Mouse (Mus musculus) heart, postnatal 25 days (tissue): ENCODE results near the gene Gpx3. TPM values are rescaled to one million over a fixed set of nuclear protein-coding genes. Genes with fewer than 3 reads are reported as not detected.
A peak's percentile ranks its signal among the peaks of the same experiment; 100 is the strongest.

ENCODE experiments used
- DNase-seq: peaks from one replicate; pipeline ENCODE4 v3.0.0; 2022; ENCODE audit warnings: low spot score
- intact Hi-C: fragments of 180-260 bp; cut with DNase I; formaldehyde crosslinking; loops from one replicate; pipeline ENCODE4 v1.15.1; 2025
- total RNA-seq, 2 experiments: library from RNA; stranded (reverse); gene quantifications; 2 replicates each; pipeline ENCODE4 v1.2.3; 2021

Gpx3 gene
- total RNA-seq, 2 experiments from 2014 or later, result 177 to 178 TPM

GRCm38 (mm10) chr11:54910081-54910665, 7.9 kb downstream of the Gpx3 start:
- DNase-seq, result no peak
- intact Hi-C loops, result no loop called here

GRCm38 (mm10) chr11:54911201-54911600, 8.9 kb downstream of the Gpx3 start:
- intact Hi-C loops, result no loop called here
- DNase-seq, result no peak

DNA sequence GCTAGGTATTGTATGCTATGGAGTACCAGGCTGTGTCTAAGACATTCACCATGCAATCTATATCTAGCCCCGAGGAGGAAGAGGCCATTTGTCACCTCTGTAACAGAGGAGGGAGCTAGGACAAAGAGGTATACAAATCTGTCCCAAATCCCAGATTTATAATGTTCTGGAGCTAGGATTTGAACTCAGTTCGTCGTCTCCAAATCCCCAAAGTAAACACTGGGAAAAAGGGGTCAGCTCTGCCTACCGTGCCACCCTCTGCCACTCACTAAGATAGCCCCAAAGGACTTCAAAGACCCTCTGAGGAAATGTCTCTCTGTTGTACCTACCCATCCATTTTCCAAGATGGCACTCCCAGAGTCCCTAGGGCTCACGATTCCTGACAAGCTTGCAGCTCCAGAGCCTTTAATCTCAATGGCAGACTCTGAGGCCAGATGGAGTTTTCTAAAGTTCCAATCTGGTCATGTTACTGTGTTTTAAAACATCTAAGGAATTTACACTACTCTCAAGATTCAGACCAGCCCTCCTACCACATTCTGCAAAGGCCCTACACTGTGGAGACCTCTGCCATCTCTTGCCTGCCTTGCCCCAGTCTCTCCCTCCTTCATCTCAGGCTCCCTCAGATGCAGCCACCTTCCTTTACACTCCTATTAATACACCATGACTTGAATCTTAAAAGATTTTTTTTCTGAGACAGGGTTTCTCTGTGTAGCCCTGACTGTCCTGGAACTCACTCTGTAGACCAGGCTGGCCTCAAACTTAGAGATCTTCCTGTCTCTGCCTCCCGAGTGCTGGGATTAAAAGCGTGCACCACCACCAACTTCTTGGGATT, 9.6 kb downstream of the Gpx3 start:
- DNase-seq, result no peak
- intact Hi-C loops, result no loop called here

DNA sequence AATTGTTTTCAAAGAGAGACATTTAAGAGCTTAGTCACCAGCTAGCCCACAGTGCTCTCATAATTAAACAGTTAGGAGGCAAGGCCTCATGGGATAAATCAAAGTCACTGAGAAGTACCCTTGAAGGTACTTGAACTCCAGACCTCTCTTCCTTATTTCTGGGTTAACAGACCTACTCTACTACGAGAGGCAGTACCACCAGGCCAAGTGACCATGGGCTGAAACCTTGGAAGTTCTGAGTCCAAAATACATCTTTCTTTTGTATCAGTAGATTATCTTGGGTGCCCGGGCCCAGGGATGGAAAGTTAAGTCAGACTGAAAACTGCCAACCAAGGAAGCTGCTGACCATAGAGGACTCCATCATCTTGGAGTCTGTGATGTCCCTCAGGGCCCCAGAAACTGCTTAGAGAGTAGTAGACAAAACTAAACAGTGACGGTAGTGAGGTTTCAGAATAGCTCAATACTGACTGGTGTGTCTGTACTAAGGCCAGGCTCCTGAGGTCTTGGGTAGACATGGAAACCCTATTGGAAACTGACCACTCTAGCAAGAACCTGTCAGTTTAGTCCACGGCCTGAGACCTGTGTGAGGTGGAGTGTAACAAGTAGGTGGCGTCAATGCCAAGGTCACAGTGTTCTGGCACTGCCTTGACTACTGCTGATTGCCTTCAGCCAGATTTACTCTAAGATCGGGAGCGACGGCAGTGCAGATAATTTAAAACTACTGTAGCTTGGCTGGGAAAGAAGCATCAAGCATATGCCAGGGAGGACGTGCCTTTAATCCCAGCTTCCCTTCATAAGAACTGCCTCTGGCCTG, 10.5 kb downstream of the Gpx3 start:
- no peak for DNase-seq
- intact Hi-C loops, result no loop called here

DNA sequence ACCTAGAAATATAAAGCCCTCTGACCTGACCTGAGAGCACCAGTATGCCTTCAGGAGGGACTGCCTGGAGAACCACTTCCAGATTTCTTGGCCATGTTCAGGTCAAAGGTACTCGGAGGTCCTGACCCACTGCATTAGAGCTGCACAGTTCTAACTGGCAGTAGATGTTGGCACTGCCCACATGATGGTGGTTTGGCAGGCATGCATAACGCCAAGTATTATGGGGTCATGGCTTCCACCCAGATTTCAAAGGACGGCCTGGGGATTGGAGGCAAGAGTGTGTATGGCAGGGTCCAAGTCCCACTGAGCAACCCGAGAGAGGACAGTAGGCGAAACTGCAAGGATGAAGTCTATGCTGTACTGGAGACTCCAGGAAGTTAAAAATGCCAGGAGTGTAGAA, 11.6 kb downstream of the Gpx3 start:
- intact Hi-C loops, result no loop called here
- DNase-seq, result no peak

DNA sequence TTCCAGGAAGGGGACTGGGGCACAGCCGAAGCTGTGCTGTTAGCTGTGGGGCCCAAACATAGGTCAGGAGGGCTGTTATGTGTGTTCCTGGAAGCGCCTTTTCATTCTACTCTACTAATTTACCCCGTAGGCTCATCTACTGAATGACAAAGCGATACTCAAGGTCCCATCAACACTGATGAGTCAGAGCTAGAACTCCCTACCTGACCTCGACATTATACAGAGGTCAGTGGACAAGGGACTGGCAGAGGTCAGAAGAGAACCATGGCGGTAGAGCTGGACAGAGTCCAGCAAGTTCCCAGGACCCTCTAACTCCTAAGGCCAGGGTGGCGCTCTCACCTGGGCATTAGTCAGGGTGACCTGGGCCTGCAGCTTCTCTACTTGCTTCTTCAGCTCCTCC, 15.2 kb downstream of the Gpx3 start:
- intact Hi-C loops, result no loop called here

DNA sequence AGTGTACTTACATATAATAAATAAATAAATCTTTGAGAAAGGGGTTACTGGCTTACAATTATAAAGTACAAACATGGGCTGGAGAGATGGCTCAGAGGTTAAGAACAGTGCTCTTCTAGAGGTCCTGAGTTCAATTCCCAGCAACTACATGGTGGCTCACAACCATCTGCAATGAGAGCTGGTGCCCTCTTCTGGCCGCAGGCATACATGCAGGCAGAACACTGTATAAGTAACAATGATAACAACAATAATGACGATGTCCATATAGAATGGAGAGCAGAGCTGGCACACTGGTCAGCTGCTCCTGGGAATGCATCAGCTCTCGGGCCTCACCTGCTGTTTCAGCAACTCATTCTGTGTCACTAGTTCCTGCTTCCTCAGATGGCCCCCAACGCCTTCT, 16.0 kb downstream of the Gpx3 start:
- no peak for DNase-seq
- intact Hi-C loops, result no loop called here

More for the DNA sequence above, 15.2 kb downstream of the Gpx3 start:
- no peak for DNase-seq

GRCm38 (mm10) chr11:54920127-54920972, 18.1 kb downstream of the Gpx3 start:
- intact Hi-C loops, result no loop called here

DNA sequence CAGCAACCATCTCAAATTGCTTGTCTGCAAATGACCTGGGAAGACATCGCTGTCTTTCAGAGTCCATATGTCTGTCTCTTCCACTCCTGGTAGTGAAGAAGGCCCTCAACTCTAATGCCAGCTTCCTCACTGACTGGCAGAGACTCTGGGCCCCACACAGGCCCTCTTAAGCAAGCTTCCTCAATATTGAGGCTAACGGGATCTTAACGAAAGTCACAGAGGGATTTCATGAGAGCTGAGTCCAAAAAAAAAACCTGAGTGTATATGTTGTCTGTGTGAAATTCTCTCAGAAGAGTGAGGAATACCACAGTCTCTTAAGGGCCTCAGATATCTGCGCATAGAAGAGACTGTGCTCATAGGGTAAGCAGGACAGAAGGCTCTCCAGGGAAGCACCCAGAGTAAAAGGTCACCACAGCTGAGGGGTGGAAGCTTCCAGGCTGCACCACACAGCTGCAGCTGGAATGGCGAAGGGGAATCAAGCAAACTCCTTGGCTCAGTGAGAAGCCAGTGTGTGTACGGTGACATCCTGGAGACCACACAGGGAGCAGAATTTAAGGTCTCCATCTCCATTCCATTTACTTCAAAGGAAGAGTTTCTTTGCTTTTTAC, 18.8 kb downstream of the Gpx3 start:
- intact Hi-C loops, result no loop called here
- DNase-seq, result no peak

More at GRCm38 (mm10) chr11:54920127-54920972, 18.1 kb downstream of the Gpx3 start:
- no peak for DNase-seq

GRCm38 (mm10) chr11:54921798-54922197, 19.5 kb downstream of the Gpx3 start:
- intact Hi-C loops, result no loop called here
- DNase-seq, result peak; percentile 44

GRCm38 (mm10) chr11:54922488-54922887, 20.2 kb downstream of the Gpx3 start:
- DNase-seq, result no peak
- intact Hi-C loops, result no loop called here

DNA sequence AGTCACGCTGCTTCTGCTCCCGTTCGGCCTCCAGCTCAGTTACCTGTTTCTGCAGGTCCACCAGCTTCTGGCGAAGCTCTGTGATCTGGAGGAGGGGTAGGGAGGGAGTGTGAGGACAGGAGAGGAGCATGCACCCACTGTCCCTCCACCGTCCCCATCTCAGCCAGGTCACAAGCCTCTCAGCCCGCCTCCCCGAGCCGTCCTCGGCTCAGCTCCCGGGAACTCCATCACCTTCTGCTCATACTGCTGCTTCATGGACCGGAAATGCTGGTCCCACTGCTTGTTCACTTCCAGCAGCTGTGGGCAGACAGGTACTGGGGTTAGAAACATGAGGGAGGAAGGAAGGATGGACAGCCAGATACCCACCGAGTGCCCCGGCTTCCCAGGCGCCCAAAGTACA, 21.9 kb downstream of the Gpx3 start:
- DNase-seq, result no peak
- intact Hi-C loops, result no loop called here

GRCm38 (mm10) chr11:54927346-54928140, 25.3 kb downstream of the Gpx3 start:
- DNase-seq, result no peak
- intact Hi-C loops, result loop anchor here (1.0 to 2.0 kb wide), 2 partner anchors 48 to 225 kb away; no protein-coding TSS in a partner anchor

- DNase-seq, result no peak
- intact Hi-C loops, result no loop called here
Measured at GRCm38 (mm10) chr11:54928219-54928618, 26.0 kb downstream of the Gpx3 start.

DNA sequence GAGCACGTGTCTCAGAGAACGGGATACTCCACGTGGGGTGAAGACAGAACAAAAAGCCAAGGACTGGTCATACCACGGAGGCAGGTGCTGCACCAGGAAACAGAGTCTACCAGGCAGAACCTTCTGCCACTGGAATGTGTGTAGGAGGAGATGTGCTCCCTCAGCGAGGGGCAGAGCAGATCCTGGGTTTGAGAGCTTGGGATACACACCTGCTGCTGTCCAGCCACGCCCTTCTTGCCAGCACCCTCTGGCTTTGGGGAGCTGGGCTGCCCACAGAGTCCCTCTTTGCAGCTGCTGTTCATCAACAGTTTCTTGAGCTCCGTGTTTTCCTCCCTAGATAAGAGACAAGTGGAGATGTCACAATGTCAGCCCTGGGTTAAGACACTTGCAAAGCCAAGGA, 26.6 kb downstream of the Gpx3 start:
- intact Hi-C loops, result no loop called here
- DNase-seq, result no peak

GRCm38 (mm10) chr11:54929290-54929689, 27.0 kb downstream of the Gpx3 start:
- intact Hi-C loops, result no loop called here
- DNase-seq, result no peak

- intact Hi-C loops, result loop anchor here (5.0 kb wide), 2 partner anchors 108 to 158 kb away; no protein-coding TSS in a partner anchor
- no peak for DNase-seq
Measured at GRCm38 (mm10) chr11:54929744-54930143, 27.5 kb downstream of the Gpx3 start.

- DNase-seq, result no peak
- intact Hi-C loops, result loop anchor here (5.0 kb wide), 2 partner anchors 107 to 157 kb away; no protein-coding TSS in a partner anchor
Measured at GRCm38 (mm10) chr11:54930318-54930979, 28.2 kb downstream of the Gpx3 start.
